Mouse (Mus musculus) forebrain, embryonic 13.5 days (tissue): ENCODE results near the gene Cadps2. TPM values are rescaled to one million over a fixed set of nuclear protein-coding genes. Genes with fewer than 3 reads are reported as not detected.
A peak's percentile ranks its signal among the peaks of the same experiment; 100 is the strongest.

Experiments
- ATAC-seq: fragments of 200-750 bp; cut with Nextera tagmentation; 2 replicates; pipeline ENCODE4 v1.8.0; 2017
- H3K27ac ChIP-seq: fragments of 300-500 bp; sonication (generic); 2 replicates; pipeline ENCODE4 v1.5.1; 2015; ENCODE audit warnings: inconsistent platforms, mild to moderate bottlenecking, moderate library complexity
- H3K27me3 ChIP-seq: fragments of 300-500 bp; sonication (generic); 2 replicates; pipeline ENCODE4 v1.6.1; 2015; ENCODE audit warnings: mild to moderate bottlenecking, inconsistent platforms
- H3K36me3 ChIP-seq: fragments of 300-500 bp; sonication (generic); 2 replicates; pipeline ENCODE4 v1.6.1; 2015; ENCODE audit warnings: mild to moderate bottlenecking, inconsistent platforms; ENCODE audit not compliant: poor library complexity, severe bottlenecking
- H3K4me1 ChIP-seq: fragments of 300-500 bp; sonication (generic); 2 replicates; pipeline ENCODE4 v1.6.1; 2015; ENCODE audit warnings: inconsistent platforms
- H3K4me2 ChIP-seq: fragments of 300-500 bp; sonication (generic); 2 replicates; pipeline ENCODE4 v1.6.1; 2015; ENCODE audit warnings: inconsistent platforms, mild to moderate bottlenecking, moderate library complexity
- H3K4me3 ChIP-seq: fragments of 300-500 bp; sonication (generic); 2 replicates; pipeline ENCODE4 v1.5.1; 2015; ENCODE audit warnings: mild to moderate bottlenecking, inconsistent platforms
- H3K9ac ChIP-seq: fragments of 300-500 bp; sonication (generic); 2 replicates; pipeline ENCODE4 v1.6.1; 2015; ENCODE audit warnings: mild to moderate bottlenecking, inconsistent platforms
- H3K9me3 ChIP-seq: fragments of 300-500 bp; sonication (generic); replicated peaks from 2 replicates; pipeline ENCODE4 v1.6.1; 2016; ENCODE audit warnings: inconsistent platforms
- WGBS: fragments of 180-500 bp; shearing (Covaris S2); methylation state at CpG from one replicate; pipeline ENCODE4 v1.1.7; 2015; 5-methylcytosine and 5-hydroxymethylcytosine counted together
- polyA plus RNA-seq: library from polyadenylated mRNA; unstranded; fragments of >200 nt; fragmentation: Nextera tagmentation; extraction: Ambion mirVana; gene quantifications from 2 replicates; pipeline ENCODE4 v1.2.1, GENCODE M21; 2015

Cadps2 gene
- polyA plus RNA-seq, 1 experiment from 2014 or later: 3.2 TPM

- no peaks in the 10 kb centered on the region for H3K4me1 ChIP-seq
- H3K4me2 ChIP-seq: no peak overlapping the region
- H3K9ac ChIP-seq: no peak overlapping the region
- H3K9me3 ChIP-seq: no peaks in the 10 kb centered on the region
- WGBS: 94% methylated on average over 2 of the region's 2 CpGs
- no peak overlapping the region for H3K4me3 ChIP-seq
- peaks cover 11% of the 10 kb centered on the region for H3K27me3 ChIP-seq
- no peak for ATAC-seq
- H3K36me3 ChIP-seq: no peaks in the 10 kb centered on the region
- no peak overlapping the region for H3K27ac ChIP-seq
These were observed 445.1 kb downstream of the Cadps2 start for GRCm38 (mm10) chr6:23394131-23394530.

- 84% methylated on average over 4 of the region's 4 CpGs for WGBS
- Histone ChIP-seq H3K4me2 (no peak overlapping the region), H3K9ac (no peak overlapping the region), H3K4me3 (no peak overlapping the region), H3K36me3 (no peaks in the 10 kb centered on the region), H3K9me3 (no peaks in the 10 kb centered on the region), H3K27ac (no peak overlapping the region), H3K4me1 (no peaks in the 10 kb centered on the region), H3K27me3 (peaks cover 23% of the 10 kb centered on the region)
- ATAC-seq: no peak
These were observed 446.5 kb downstream of the Cadps2 start for GRCm38 (mm10) chr6:23392711-23393110.

- no peaks in the 10 kb centered on the region for H3K9me3 ChIP-seq
- H3K36me3 ChIP-seq: no peaks in the 10 kb centered on the region
- no peak overlapping the region for H3K4me3 ChIP-seq
- 9% methylated on average over 5 of the region's 5 CpGs for WGBS
- H3K27me3 ChIP-seq: peaks cover 37% of the 10 kb centered on the region
- H3K27ac ChIP-seq: no peak overlapping the region
- ATAC-seq: peak; percentile 39; the same call in 1 of the 2 replicates
- H3K4me2 ChIP-seq: no peak overlapping the region
- peaks cover 19% of the 10 kb centered on the region for H3K4me1 ChIP-seq
- no peak overlapping the region for H3K9ac ChIP-seq
These were observed 452.5 kb downstream of the Cadps2 start for GRCm38 (mm10) chr6:23386711-23387110.

GRCm38 (mm10) chr6:23383004-23383347 lies 456.2 kb downstream of the Cadps2 start:
- Histone ChIP-seq H3K4me3 (peak overlapping the region; percentile 4; the same call in 1 of the 2 replicates), H3K9me3 (no peaks in the 10 kb centered on the region), H3K27me3 (peaks cover 16% of the 10 kb centered on the region), H3K4me1 (peaks cover 22% of the 10 kb centered on the region), H3K4me2 (peak overlapping the region; percentile 46), H3K36me3 (no peaks in the 10 kb centered on the region), H3K9ac (no peak overlapping the region), H3K27ac (peak overlapping the region; percentile 12; the same call in 1 of the 2 replicates)
- WGBS: 0% methylated on average over 1 of the region's 1 CpGs
- peak; percentile 87 for ATAC-seq

- Histone ChIP-seq H3K4me2 (peak overlapping the region; percentile 46), H3K27me3 (peaks cover 14% of the 10 kb centered on the region; the same call in 1 of the 2 replicates), H3K4me3 (peak overlapping the region; percentile 4; the same call in 1 of the 2 replicates), H3K9me3 (no peaks in the 10 kb centered on the region), H3K36me3 (no peaks in the 10 kb centered on the region), H3K27ac (peak overlapping the region; percentile 12; the same call in 1 of the 2 replicates), H3K9ac (no peak overlapping the region), H3K4me1 (peaks cover 22% of the 10 kb centered on the region)
- peak; percentile 81 for ATAC-seq
- 2% methylated on average over 12 of the region's 12 CpGs for WGBS
These were observed 456.8 kb downstream of the Cadps2 start for GRCm38 (mm10) chr6:23382283-23383003.

- Histone ChIP-seq H3K27ac (no peak overlapping the region), H3K4me3 (no peak overlapping the region), H3K27me3 (no peaks in the 10 kb centered on the region), H3K4me2 (no peak overlapping the region), H3K4me1 (peaks cover 5% of the 10 kb centered on the region; the same call in 1 of the 2 replicates), H3K9me3 (no peaks in the 10 kb centered on the region), H3K36me3 (no peaks in the 10 kb centered on the region), H3K9ac (no peak overlapping the region)
- ATAC-seq: no peak
- WGBS: 93% methylated on average over 7 of the region's 7 CpGs
These were observed 462.9 kb downstream of the Cadps2 start for GRCm38 (mm10) chr6:23376327-23376726.

- Histone ChIP-seq H3K27ac (no peak overlapping the region), H3K4me2 (no peak overlapping the region), H3K4me3 (no peak overlapping the region), H3K36me3 (no peaks in the 10 kb centered on the region), H3K27me3 (peaks cover 5% of the 10 kb centered on the region; the same call in 1 of the 2 replicates), H3K4me1 (0 out of 2 replicates have a peak, but pooled peaks cover 8% of the 10 kb centered on the region), H3K9ac (no peak overlapping the region), H3K9me3 (no peaks in the 10 kb centered on the region)
- 46% methylated on average over 8 of the region's 8 CpGs for WGBS
- ATAC-seq: no peak
These were observed 477.3 kb downstream of the Cadps2 start for GRCm38 (mm10) chr6:23361842-23362451.

- H3K27ac ChIP-seq: no peak overlapping the region
- WGBS: 54% methylated on average over 2 of the region's 2 CpGs
- H3K9me3 ChIP-seq: no peaks in the 10 kb centered on the region
- no peak for ATAC-seq
- H3K4me2 ChIP-seq: no peak overlapping the region
- no peak overlapping the region for H3K9ac ChIP-seq
- 0 out of 2 replicates have a peak, but pooled peaks cover 8% of the 10 kb centered on the region for H3K4me1 ChIP-seq
- H3K36me3 ChIP-seq: no peaks in the 10 kb centered on the region
- peaks cover 5% of the 10 kb centered on the region; the same call in 1 of the 2 replicates for H3K27me3 ChIP-seq
- H3K4me3 ChIP-seq: no peak overlapping the region
These were observed 478.6 kb downstream of the Cadps2 start for GRCm38 (mm10) chr6:23360596-23360995.

- no peaks in the 10 kb centered on the region for H3K9me3 ChIP-seq
- H3K4me3 ChIP-seq: no peak overlapping the region
- no peak overlapping the region for H3K9ac ChIP-seq
- H3K4me2 ChIP-seq: no peak overlapping the region
- no peaks in the 10 kb centered on the region for H3K36me3 ChIP-seq
- no peak for ATAC-seq
- WGBS: 34% methylated on average over 4 of the region's 4 CpGs
- peaks cover 13% of the 10 kb centered on the region for H3K4me1 ChIP-seq
- no peak overlapping the region for H3K27ac ChIP-seq
- H3K27me3 ChIP-seq: peaks cover 10% of the 10 kb centered on the region
These were observed 483.1 kb downstream of the Cadps2 start for GRCm38 (mm10) chr6:23356141-23356540.

- no peaks in the 10 kb centered on the region for H3K36me3 ChIP-seq
- WGBS: 2% methylated on average over 7 of the region's 7 CpGs
- no peak overlapping the region for H3K4me3 ChIP-seq
- 0 out of 2 replicates have a peak overlapping the region, but pooled peaks have one; percentile 5 for H3K9ac ChIP-seq
- ATAC-seq: peak; percentile 69; the same call in 1 of the 2 replicates
- peaks cover 5% of the 10 kb centered on the region; the same call in 1 of the 2 replicates for H3K27me3 ChIP-seq
- 0 out of 2 replicates have a peak overlapping the region, but pooled peaks have one; percentile 2 for H3K4me2 ChIP-seq
- peaks cover 13% of the 10 kb centered on the region for H3K4me1 ChIP-seq
- H3K27ac ChIP-seq: no peak overlapping the region
- H3K9me3 ChIP-seq: no peaks in the 10 kb centered on the region
These were observed 485.7 kb downstream of the Cadps2 start for GRCm38 (mm10) chr6:23353480-23353879.

GRCm38 (mm10) chr6:23337411-23338063 lies 501.7 kb downstream of the Cadps2 start:
- H3K27me3 ChIP-seq: peaks cover 17% of the 10 kb centered on the region; the same call in 1 of the 2 replicates
- peaks cover 16% of the 10 kb centered on the region for H3K4me1 ChIP-seq
- no peaks in the 10 kb centered on the region for H3K9me3 ChIP-seq
- H3K9ac ChIP-seq: no peak overlapping the region
- H3K4me2 ChIP-seq: no peak overlapping the region
- no peak overlapping the region for H3K27ac ChIP-seq
- ATAC-seq: no peak; the same call in 1 of the 2 replicates
- no peak overlapping the region for H3K4me3 ChIP-seq
- H3K36me3 ChIP-seq: no peaks in the 10 kb centered on the region
- WGBS: 50% methylated on average over 7 of the region's 7 CpGs

GRCm38 (mm10) chr6:23314945-23315344 lies 524.3 kb downstream of the Cadps2 start:
- 19% methylated on average over 8 of the region's 8 CpGs for WGBS
- Histone ChIP-seq H3K4me3 (no peak overlapping the region), H3K9ac (no peak overlapping the region), H3K36me3 (no peaks in the 10 kb centered on the region), H3K9me3 (no peaks in the 10 kb centered on the region), H3K4me2 (peak overlapping the region; percentile 39), H3K27ac (no peak overlapping the region), H3K4me1 (peaks cover 19% of the 10 kb centered on the region), H3K27me3 (peaks cover 8% of the 10 kb centered on the region; the same call in 1 of the 2 replicates)
- 0 out of 2 replicates have a peak, but pooled peaks have one; percentile 45 for ATAC-seq
